Mouse (Mus musculus): ENCODE data around the gene Jam2.

Jam2 gene

GRCm38 (mm10) chr16:84778861-84779630 is 5.1 kb downstream of the Jam2 start:
- in situ Hi-C loops (cut with MboI; ENCODE audit: unreplicated experiment in 2 of 2) = no loop called here

GRCm38 (mm10) chr16:84779718-84780117 is 5.8 kb downstream of the Jam2 start:
- in situ Hi-C loops (cut with MboI; ENCODE audit: unreplicated experiment in 2 of 2) = no loop called here

- in situ Hi-C loops (cut with MboI; ENCODE audit: unreplicated experiment in 2 of 2) = no loop called here
Measured at GRCm38 (mm10) chr16:84783279-84783678, 9.4 kb downstream of the Jam2 start.

- in situ Hi-C loops (cut with MboI; ENCODE audit: unreplicated experiment in 2 of 2) = no loop called here
Measured at GRCm38 (mm10) chr16:84784966-84785365, 11.0 kb downstream of the Jam2 start.

GRCm38 (mm10) chr16:84790595-84791165 is 16.8 kb downstream of the Jam2 start:
- in situ Hi-C loops (cut with MboI; ENCODE audit: unreplicated experiment in 2 of 2) = no loop called here

GRCm38 (mm10) chr16:84793401-84793800 is 19.5 kb downstream of the Jam2 start:
- in situ Hi-C loops (cut with MboI; ENCODE audit: unreplicated experiment in 2 of 2) = no loop called here

- in situ Hi-C loops (cut with MboI; ENCODE audit: unreplicated experiment in 2 of 2) = no loop called here
Measured at GRCm38 (mm10) chr16:84795337-84795736, 21.4 kb downstream of the Jam2 start.

- in situ Hi-C loops (cut with MboI; ENCODE audit: unreplicated experiment in 2 of 2) = no loop called here
Measured at GRCm38 (mm10) chr16:84796678-84797077, 22.8 kb downstream of the Jam2 start.

GRCm38 (mm10) chr16:84800038-84800437 is 26.1 kb downstream of the Jam2 start:
- in situ Hi-C loops (cut with MboI; ENCODE audit: unreplicated experiment in 2 of 2) = no loop called here

GRCm38 (mm10) chr16:84802217-84802616 is 28.3 kb downstream of the Jam2 start:
- in situ Hi-C loops (cut with MboI; ENCODE audit: unreplicated experiment in 2 of 2) = no loop called here

GRCm38 (mm10) chr16:84804866-84805265 is 30.9 kb downstream of the Jam2 start:
- in situ Hi-C loops (cut with MboI; ENCODE audit: unreplicated experiment in 2 of 2) = no loop called here

- in situ Hi-C loops (cut with MboI; ENCODE audit: unreplicated experiment in 2 of 2) = no loop called here
Measured at GRCm38 (mm10) chr16:84806175-84806574, 32.3 kb downstream of the Jam2 start.

- in situ Hi-C loops (cut with MboI; ENCODE audit: unreplicated experiment in 2 of 2) = no loop called here
Measured at GRCm38 (mm10) chr16:84807874-84808273, 34.0 kb downstream of the Jam2 start.

- in situ Hi-C loops (cut with MboI; ENCODE audit: unreplicated experiment in 2 of 2) = no loop called here
Measured at GRCm38 (mm10) chr16:84810254-84810653, 36.3 kb downstream of the Jam2 start.

- in situ Hi-C loops (cut with MboI; ENCODE audit: unreplicated experiment in 2 of 2) = no loop called here
Measured at GRCm38 (mm10) chr16:84813852-84814251, 39.9 kb downstream of the Jam2 start.

- in situ Hi-C loops (cut with MboI; ENCODE audit: unreplicated experiment in 2 of 2) = no loop called here
Measured at GRCm38 (mm10) chr16:84814511-84814910, 40.6 kb downstream of the Jam2 start.

- in situ Hi-C loops (cut with MboI; ENCODE audit: unreplicated experiment in 2 of 2) = no loop called here
Measured at GRCm38 (mm10) chr16:84817423-84817822, 43.5 kb downstream of the Jam2 start.

- in situ Hi-C loops (cut with MboI; ENCODE audit: unreplicated experiment in 2 of 2) = no loop called here
Measured at GRCm38 (mm10) chr16:84825009-84825408, 51.1 kb downstream of the Jam2 start.

- in situ Hi-C loops (cut with MboI; ENCODE audit: unreplicated experiment in 2 of 2) = loop anchor here (5.0 kb wide), 2 partner anchors 94 to 249 kb away; partner anchors contain the start of gene Mrpl39 (in 2 of the 2)
Measured at GRCm38 (mm10) chr16:84831696-84832095, 57.8 kb downstream of the Jam2 start.

- in situ Hi-C loops (cut with MboI; ENCODE audit: unreplicated experiment in 2 of 2) = loop anchor here (5.0 kb wide), 2 partner anchors 95 to 250 kb away; partner anchors contain the start of gene Mrpl39 (in 2 of the 2)
Measured at GRCm38 (mm10) chr16:84832736-84833135, 58.8 kb downstream of the Jam2 start.

- in situ Hi-C loops (cut with MboI; ENCODE audit: unreplicated experiment in 2 of 2) = loop anchor here (5.0 kb wide), 2 partner anchors 97 to 252 kb away; partner anchors contain the start of gene Mrpl39 (in 2 of the 2)
Measured at GRCm38 (mm10) chr16:84834344-84834743, 60.4 kb downstream of the Jam2 start.
